7 mouse cellular contexts compared by ENCODE assay signal in the genomic region with DNA sequence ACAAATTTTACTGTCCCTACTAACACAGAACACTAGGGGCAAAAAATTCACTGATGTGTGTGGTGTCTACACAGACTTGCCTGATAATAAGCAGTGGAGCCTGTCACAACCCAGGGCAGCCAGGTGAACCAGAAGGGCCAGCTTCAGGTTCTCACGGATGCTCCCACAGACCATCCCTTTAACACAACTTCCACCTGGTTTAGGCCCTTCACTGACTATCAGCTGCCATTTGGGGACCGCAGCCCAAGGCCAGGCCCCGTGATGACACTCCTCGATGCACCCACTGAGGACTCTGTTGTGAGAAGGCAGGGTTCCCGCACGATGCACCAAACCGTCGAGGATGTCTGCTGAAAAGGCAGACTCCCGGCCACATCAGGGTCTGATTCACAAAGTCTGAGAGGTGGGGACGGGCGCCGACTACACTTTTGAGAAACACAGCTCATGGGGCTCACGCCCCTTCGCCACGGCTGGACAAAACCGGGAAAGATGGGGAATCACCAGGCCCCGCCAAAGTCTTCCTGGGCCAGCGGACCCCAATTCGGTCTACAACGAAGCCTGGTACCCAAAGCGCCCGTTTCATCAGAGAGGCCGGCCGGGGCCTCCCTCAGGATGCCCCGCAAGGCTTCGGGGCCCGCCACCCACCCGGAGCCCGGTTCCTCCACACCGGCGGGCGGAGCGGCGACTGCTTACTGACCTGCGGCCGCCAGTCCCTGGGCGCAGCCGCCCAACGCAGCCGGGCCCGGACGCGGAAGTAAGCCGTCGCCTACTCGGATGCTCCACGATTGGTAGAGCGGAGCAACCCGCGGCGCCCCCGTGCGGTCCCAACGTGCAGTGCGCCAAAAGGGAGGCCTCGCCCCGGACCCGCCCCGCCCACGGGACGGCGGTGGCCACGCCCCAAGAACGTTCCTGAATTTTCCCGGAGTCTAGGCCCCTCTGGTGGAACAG. TPM values are rescaled to one million over a fixed set of nuclear protein-coding genes. Genes with fewer than 3 reads are reported as not detected.
DNase-seq lines count a peak whose midpoint lies in the region; ATAC-seq lines count a peak whose summit lies in the region.

No protein-coding gene starts in this region.

- no peaks in the 10 kb centered on the region for H3K9me3 ChIP-seq in intestine, embryonic 15.5 days
- H3K9me3 ChIP-seq in midbrain, embryonic 10.5 days (replicated peaks) = no peaks in the 10 kb centered on the region

- WGBS in intestine, embryonic 15.5 days = under 1% methylated on average over 65 of the region's 65 CpGs
- WGBS in midbrain, embryonic 10.5 days = under 1% methylated on average over 64 of the region's 65 CpGs

- 0 out of 2 replicates have a peak, but pooled peaks cover 3% of the 10 kb centered on the region for H3K4me1 ChIP-seq in intestine, embryonic 15.5 days (replicated peaks)
- H3K4me1 ChIP-seq in midbrain, embryonic 10.5 days = peaks cover 15% of the 10 kb centered on the region

- peak overlapping the region; percentile 71 for H3K27ac ChIP-seq in intestine, embryonic 15.5 days
- H3K27ac ChIP-seq in midbrain, embryonic 10.5 days (replicated peaks) = peak overlapping the region; percentile 96

- peak overlapping the region; percentile 75 for H3K4me2 ChIP-seq in intestine, embryonic 15.5 days (replicated peaks)

- peak overlapping the region; percentile 83 for H3K4me3 ChIP-seq in intestine, embryonic 15.5 days (replicated peaks)
- H3K4me3 ChIP-seq in midbrain, embryonic 10.5 days = peak overlapping the region; percentile 81

- H3K27me3 ChIP-seq in intestine, embryonic 15.5 days (replicated peaks) = no peaks in the 10 kb centered on the region
- H3K27me3 ChIP-seq in midbrain, embryonic 10.5 days (ENCODE audit: low read depth, poor library complexity, severe bottlenecking) = no peaks in the 10 kb centered on the region

- peak; percentile 98 to 99 for DNase-seq in adrenal gland, adult 18-20 months (ENCODE audit: low spot score in 2 of 2)
- DNase-seq in embryo, embryonic 11 days = peak; percentile 96
- DNase-seq in gastrocnemius, postnatal 36 days = peak; percentile 95 to 96
- peak; percentile 96 for DNase-seq in left cerebral cortex, postnatal 25 days (ENCODE audit: low spot score in 2 of 2)
- peak; percentile 95 for DNase-seq in midbrain, embryonic 10.5 days (ENCODE audit: low spot score)
- DNase-seq in right cerebral cortex, postnatal 4 days = peak; percentile 98

- peaks cover 3% of the 10 kb centered on the region; the same call in 1 of the 2 replicates for H3K36me3 ChIP-seq in intestine, embryonic 15.5 days
- peaks cover 23% of the 10 kb centered on the region for H3K36me3 ChIP-seq in midbrain, embryonic 10.5 days

- intact Hi-C loops in gastrocnemius, postnatal 36 days (cut with DNase I) = no loop called here
- intact Hi-C loops in left cerebral cortex, postnatal 25 days (cut with DNase I) = loop anchor here (5.0 to 10.0 kb wide), 3 partner anchors 143 to 325 kb away; a partner anchor contains a TSS

- H3K9ac ChIP-seq in intestine, embryonic 15.5 days = peak overlapping the region; percentile 90

- ATAC-seq in intestine, embryonic 15.5 days = peak; percentile 98

RNA-seq across cellular contexts. Expression of a gene that starts 26.2 kb away (rescaled TPM):
- under 1 TPM; 0.30 to 0.67 TPM for total RNA-seq in adrenal gland, adult 18-20 months (2021)
- total RNA-seq in gastrocnemius, postnatal 36 days (2021) = under 1 TPM; 0.42 to 0.46 TPM
- polyA plus RNA-seq in intestine, embryonic 15.5 days (2015; fragmentation: Nextera tagmentation; extraction: Ambion mirVana) = 12.1 and 16.0 TPM in 2 replicates
- total RNA-seq in left cerebral cortex, postnatal 25 days (2021) = under 1 TPM; 0.41 to 0.46 TPM
- polyA plus RNA-seq in midbrain, embryonic 10.5 days (2016; fragmentation: Nextera tagmentation; extraction: Ambion mirVana) = 21.9 and 22.9 TPM in 2 replicates

RNA-seq across cellular contexts. Expression of a gene that starts 49.2 kb away (rescaled TPM):
- total RNA-seq in adrenal gland, adult 18-20 months (2021) = 10 to 100 TPM; 10.4 to 13.7 TPM
- 1 to 10 TPM; 4.1 to 5.3 TPM for total RNA-seq in gastrocnemius, postnatal 36 days (2021)
- polyA plus RNA-seq in intestine, embryonic 15.5 days (2015; fragmentation: Nextera tagmentation; extraction: Ambion mirVana) = 10.0 and 10.4 TPM in 2 replicates
- total RNA-seq in left cerebral cortex, postnatal 25 days (2021) = 10 to 100 TPM; 15.7 to 16.0 TPM
- 18.8 and 18.9 TPM in 2 replicates for polyA plus RNA-seq in midbrain, embryonic 10.5 days (2016; fragmentation: Nextera tagmentation; extraction: Ambion mirVana)

Comparison
In these comparisons a context has a peak if more than half of its experiments do, and no peak if none do; other contexts are left out.
1. Peak in every context shown above with its lines: DNase-seq, ATAC-seq, H3K4me3 ChIP-seq and H3K27ac ChIP-seq.